Mouse (Mus musculus) small intestine, adult 2 months (tissue): ENCODE measurements around the gene Rxfp2.

ENCODE experiments used
- CTCF ChIP-seq: fragments of 200-500 bp; IDR thresholded peaks from 2 replicates; pipeline ENCODE4 v1.5.1; 2012; ENCODE audit warnings: low read depth, mild to moderate bottlenecking, control low read depth, inconsistent platforms, low read length, moderate library complexity, mixed read lengths; ENCODE audit not compliant: insufficient replicate concordance, insufficient read length; ENCODE audit errors: extremely low read depth
- POLR2A ChIP-seq: fragments of 200-500 bp; IDR thresholded peaks from 2 replicates; pipeline ENCODE4 v1.6.1; 2012; ENCODE audit warnings: low read depth, mild to moderate bottlenecking, control low read depth, inconsistent platforms, low read length, moderate library complexity

DNA sequence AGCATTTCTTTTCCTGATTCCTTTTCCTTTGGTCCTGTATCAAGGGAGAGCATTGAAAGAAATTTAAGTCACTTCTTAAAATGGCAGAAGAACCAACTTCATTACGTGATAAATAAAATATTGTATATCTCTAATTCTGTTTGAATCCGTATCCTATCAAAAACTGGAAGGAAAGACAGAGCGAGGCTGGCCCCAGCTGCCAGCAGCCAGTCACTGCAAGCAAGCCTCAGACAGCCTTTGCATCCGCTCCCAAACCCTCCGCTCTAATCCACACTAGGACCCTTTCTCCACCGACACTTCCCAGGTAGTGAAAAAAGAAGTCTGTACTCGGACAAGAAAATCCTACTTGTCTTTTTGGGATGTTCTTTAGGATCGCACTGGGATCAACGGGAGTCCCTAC is 803 bp upstream of the Rxfp2 start:
- TF ChIP-seq CTCF: no peak
- no peak for TF ChIP-seq POLR2A
